Mouse (Mus musculus): ENCODE measurements at regions not wholly inside any gene's neighbourhood (a gene's known extent, or its start where the extent isn't known, plus 50 kb on each side); places are given as distances from the start of the nearest gene placed in this dataset.
"Not testable (repeated sequence)": the region's sequence is repeated elsewhere in the genome, so short reads cannot be mapped to it uniquely, and the experiment has no call there.

DNA sequence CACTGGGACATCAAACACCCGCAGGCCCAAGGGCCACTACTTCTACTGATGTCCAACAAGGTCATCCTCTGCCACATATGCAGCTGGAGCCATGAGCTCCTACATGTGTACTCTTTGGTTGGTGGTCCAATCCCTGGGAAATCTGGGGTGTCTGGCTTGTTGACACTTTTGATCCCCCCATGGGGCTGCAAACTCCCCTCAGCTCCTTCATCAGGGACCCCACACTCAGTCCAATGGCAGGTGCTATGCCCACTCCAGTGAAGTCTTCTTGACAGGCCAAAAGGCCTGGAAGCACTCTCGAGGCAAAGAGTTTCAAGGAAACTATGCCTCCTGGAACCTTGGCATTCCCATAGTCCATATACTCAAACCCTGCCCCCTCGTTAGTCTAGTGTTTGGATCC, 570.8 kb upstream of the Smc2 start:
- DNase-seq: no peak

DNA sequence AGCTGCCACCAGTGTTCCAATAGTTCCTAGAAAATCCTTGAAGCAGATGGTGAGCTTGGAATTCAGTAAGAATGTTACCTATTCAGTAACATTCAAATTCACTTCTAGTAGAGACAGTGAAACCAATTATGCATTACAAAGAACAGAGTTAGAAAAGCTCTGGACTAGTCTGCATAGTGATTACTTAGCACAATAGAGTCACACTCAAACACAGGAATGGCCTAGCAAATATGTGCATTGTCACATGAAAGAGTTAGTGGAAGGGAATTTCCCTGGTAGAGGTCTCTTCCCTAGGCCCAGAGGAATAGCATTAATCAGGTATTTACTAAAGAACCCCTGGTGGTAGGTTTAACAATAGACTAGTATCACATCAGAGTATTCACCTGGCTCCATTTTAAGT, 570.3 kb upstream of the Smc2 start:
- not testable (repeated sequence) for DNase-seq

DNA sequence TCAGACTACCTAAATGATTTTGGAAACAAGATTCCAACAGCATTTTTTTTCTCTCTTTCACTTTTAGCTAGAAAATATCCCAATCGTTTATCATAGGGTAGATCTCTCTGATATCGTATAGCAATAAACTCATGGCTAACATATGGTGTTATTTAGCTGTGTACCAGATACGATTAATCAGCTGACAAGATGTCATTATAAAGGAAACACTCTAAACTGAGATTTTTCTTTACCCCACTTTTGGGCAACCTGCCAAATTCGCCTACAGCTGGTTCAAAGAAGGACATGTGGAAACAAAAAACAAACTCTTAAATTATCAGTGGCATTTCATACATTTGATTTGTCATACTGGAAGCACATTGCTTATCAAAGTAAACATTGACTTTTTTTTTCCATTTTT, 553.6 kb upstream of the Smc2 start:
- DNase-seq: no peak

DNA sequence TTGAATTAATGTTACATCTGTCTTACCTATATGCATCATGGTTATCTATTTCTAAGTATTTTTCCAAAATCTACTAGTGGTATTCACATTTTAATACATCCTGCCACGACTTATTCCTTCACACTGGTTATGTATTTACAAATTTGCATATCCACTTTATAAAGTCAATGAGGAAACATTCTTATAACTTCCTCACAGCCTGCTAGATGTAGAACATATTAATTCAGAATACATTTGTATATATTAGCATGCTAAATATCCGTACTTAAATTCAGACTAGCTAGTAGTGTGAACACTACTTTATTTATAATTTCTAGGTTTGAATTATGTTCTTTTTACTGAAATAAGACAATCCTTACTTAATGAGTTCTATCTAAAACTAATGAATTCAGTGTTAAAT, 549.8 kb upstream of the Smc2 start:
- DNase-seq: no peak

DNA sequence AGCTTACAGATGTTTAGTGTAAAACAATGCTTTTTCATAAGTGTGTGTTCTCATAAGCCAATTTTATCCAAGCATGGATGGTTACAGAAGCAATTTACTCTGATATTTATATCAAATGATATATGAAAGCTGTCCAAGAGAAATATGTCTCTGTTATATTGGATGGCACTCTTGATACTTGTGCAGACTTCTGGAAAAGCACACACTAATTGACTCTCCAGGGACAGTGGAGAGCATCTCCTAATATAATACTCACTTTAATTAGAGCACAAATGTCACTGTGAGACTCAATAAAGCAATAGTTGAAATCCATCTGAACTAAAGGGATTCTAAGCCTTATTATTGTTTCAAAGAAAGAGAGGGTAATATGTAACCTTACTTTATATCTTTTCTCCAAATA, 510.8 kb upstream of the Smc2 start:
- DNase-seq: no peak

DNA sequence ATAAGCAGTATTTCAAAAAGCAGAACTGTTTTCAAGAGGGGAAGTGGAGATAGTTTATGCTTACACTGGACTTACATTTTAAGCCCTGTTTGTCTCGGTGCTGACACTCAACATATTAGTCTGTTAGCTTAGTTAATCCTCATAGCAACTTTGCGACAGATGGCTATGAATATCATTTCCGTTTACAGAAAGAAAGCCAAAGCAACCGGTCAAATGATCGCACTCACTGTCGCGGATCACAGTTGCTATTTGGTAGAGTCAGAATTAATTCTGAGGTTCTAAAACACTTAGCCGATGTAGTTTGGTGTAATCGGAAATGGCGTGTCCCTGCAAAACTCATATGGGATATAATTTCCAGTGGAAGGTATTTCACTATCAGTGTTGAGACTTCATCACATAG, 469.3 kb upstream of the Smc2 start:
- no peak for DNase-seq

DNA sequence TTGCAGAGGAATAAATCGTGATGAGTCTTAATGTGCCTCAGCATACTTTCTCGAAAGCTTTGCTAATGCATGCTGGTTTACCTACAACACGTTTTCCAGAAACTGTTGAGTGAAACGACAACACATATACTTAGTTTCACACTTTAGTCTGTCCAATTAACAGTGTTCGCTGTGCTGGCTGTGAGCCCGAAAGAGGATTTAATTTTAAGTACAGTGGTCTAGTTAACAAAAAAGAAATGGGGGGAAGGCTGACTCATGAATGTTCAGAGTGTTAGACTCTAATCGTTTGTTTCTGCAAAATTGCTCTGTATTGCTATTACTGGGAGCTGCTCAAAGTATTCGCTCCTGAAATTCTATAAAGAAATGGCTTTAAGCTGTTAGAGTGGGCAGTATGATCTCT, 460.1 kb upstream of the Smc2 start:
- DNase-seq: peak; percentile 9

DNA sequence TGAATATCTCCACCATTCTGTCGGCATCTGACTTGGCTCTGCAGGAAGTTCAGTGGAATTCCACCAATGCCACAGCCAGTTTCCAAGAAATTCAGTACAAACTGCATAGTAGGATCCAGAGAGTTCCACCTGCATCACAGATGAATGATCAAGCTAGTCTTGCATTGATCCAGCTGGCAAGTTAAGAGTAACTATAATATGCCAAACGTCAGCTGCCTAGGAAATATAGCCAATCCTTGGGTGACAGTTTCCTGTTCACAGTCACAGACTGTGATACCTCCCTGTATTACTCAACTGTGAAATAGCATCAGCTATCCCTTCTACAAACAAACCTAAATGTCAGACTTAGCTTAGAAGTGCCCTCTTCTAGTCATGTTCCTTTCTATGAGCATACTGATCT, 446.6 kb upstream of the Smc2 start:
- no peak for DNase-seq

DNA sequence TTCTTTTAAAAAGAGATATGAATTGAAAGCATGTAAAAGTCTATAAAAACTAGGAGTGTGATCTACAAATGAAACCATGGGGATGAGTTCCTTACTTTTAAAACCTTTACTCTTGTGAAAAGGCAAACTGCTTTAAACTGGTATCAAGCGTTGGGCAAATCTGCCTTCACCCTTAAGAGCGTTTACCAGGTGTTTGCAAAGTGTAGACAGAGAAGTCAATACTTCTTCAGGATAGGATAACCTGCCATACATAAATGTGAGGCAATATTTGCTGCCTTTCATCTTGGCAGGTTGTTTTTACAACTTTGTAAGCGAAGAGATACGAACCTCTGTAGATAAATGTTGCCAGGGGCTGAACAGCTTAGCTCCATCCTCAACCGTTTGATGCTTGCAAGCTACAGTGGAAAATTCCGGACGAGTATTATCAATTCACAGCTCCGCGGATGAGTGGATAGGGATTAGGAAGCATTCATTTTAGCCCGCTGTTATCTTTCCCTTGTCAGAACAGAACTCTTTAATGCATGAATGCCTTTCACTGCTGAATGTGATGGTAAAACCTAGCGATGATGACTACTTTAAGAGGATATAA, 402.2 kb upstream of the Smc2 start:
- no peak for DNase-seq

DNA sequence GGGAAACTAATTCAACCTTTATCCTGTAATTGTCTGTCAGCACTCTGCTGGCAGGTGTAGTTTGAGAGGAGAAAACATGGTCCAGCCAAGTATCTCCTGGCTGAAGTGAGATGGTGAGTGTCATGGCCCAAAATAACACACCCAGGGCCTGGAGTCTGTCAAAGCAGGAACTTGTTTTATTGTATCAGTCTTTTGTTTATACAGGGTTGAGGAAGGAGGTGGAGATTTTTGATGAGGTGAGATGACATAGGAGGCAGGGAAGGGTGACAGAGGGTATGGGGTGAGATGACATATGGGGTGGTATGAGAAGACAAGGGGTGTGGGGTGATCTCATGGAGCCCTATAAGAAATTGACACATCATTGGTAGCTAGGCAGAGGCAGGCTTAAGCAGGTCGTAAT, 395.6 kb upstream of the Smc2 start:
- no peak for DNase-seq

DNA sequence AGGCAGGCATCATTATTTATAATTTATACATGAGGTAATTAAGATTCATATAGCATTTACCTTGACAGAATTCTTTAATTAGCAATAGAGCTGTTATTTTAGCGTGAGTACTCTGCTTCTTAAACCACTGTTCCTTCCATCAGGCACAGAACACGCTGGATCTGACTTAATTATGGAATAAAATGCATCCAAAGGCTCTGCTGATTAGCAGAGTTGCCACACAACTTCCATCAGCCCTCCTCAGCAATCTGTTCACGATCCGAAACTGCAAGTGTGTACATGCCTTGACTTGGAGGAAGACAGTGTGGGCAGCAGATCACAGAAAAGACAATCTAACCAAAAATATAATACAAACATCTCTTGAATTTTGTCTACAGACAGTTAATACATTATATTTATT, 388.1 kb upstream of the Smc2 start:
- no peak for DNase-seq

DNA sequence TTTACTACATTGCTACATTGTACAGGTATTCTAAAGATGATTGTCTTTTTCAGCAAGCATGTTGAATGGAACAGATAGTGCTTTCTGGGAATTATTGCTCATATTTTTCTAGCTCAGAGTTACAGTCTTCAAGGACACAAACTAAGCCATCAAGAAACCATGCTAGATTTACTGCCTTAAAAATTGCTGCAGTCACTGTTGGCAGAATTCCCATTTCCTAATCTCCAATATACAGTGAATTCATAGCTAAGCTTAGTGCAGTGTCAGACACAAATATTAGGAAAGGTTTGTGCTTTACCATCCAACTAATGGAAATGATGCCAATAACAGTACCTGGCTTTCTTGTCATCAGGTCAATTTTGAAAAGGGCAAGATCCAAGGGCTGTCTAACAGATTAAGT, 383.0 kb upstream of the Smc2 start:
- DNase-seq: no peak

DNA sequence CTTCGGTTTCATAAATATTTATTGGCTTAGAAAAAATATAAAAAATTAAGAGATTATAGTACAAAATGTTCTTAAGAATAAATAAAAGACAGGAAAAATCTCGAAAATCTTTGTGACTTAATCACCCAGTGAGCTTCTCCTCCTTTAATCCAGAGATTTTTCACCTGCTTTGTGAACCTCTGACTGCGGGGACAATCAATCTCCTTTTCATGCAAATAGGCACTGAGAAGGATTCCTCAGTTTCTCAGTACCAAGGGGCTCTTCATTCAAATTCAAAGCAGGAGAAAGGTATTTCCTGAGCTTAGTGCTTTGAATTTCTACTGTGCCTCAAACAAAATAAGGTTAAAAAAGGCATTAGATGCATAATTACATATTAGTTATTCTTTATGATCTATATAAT, 379.0 kb upstream of the Smc2 start:
- no peak for DNase-seq

DNA sequence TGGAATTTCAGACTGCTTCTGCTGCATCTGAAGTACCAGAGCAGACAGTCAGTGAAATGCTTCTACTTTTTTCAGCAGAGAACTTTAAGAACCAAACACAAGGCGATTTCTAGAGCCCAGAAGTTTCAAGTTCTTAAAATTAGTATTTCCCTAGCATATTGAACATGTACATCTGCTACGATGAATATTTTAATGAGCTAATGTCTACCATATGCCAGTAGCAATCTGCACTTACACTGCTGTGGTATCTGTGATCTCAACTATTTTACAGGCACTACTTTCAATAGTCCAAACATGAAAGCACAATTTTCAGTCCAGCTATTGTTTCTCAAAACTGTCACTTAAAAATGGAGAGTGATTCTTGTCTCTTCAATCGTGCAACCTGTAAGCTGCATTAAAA, 339.9 kb upstream of the Smc2 start:
- DNase-seq: no peak

DNA sequence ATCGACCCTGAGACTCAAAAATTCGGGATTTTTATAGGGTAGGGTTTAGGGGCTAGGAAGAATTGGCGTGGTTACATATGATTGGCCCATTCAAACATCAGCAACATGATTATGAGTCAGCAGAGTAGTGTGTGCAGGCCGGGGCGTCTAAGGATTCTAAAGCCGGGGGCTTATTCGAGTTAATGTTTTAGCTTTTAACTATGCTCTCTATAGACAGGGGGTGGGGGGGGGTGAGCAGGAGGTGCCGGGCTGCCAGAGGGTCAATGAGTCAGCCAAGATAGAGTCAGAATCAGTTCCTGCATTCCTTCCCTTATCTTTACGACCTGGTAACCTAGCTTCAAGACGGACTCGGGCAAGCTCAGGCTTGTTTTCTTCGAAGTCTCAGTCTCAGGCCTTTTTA, 333.2 kb upstream of the Smc2 start:
- DNase-seq: no peak

DNA sequence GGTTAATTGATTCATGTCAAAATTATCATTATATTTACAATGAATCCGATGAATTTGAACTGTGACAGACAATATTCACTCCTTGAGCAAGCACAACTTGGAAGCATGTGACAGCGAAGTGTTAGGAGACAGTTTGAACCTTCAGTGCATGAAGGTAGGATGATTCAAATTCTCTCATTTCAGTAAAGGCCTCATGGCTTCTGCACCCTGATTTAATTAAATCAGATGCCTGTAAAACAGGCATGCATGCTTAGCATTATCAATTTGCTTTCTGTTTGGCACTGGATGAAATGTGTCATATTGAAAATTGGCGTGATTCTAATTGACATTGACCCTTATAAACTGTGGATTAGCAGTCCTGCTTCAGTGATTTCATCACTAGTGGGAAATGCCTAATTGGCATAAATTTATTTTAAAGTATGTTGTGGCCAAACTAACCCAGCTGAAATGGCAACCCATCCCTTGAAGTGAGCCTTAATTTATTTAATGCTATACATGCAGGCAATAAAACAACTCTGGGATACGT, 321.2 kb upstream of the Smc2 start:
- DNase-seq: no peak

DNA sequence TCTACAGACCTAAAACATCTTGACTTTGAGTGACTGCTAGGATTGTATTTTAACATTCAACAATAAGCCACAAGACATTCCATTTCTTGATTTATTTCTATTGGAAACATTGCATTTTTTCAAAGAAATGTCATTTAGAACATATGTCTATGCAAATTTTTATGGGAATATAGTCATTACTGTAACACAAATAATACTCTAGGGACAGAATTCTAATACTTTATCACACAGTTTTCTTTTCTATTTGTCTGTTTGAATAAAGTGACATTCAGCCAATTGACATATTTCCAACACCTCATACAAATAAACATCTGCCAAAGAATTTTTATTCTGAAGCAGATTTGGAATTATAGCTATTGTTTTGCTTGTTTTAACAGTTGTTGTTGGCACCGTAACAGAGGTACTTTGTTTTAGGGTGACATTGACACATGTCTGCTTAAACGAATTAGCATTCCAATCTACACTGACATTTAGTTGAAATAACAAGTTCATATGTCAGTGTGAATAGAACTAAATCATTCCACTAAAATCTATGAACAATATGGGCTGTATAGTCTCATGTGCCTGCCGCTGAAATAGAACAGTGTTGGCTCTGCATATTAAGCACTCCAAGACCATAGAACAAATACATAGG, 320.5 kb upstream of the Smc2 start:
- DNase-seq: no peak

DNA sequence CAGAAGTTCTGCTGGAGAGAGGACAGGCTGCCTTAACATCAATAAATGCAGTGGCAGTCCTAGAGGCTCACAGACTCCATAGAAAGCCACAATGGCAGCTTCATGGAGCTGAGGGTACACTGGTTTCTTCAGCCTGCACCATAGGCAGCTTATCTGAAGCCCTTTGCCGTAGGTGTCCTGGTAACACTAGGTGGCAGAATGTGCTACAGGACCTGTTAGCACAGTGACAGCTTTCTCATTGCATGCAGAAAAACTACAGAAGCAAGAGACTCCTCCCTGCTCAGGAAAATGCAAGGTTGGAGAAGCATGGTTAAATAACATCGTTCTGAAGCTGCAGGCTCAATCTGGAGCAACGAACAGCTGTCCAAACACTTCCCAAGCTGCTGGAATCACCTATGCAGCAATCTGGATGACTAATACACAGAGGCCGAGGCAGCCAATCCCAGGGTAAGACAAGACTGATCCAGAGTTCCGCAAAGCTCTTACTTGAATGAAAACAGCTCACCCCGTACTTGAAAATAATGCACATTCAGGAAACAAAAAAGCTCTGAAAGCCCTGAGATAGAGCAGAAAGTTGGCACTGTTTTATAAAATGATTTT, 286.4 kb upstream of the Smc2 start:
- peak; percentile 11 for DNase-seq

DNA sequence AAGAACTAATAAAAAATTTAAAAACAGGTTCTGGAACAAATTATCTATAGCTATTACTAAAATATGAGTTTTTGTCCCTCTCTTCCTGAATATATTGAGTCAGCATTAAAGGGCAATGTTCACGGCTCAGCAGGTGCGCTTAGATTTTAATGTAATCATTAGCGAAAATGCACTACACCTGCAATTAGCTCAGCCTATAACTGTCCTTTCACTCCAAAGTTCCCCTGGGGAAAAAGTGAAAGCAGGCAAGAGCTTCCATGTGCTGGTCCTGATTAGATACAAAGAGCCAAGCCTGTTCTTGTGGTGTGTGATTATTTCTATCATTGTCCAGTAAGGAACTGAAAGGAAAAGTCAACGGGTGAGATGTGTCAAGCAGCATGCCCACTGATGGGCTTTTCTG, 262.8 kb upstream of the Smc2 start:
- DNase-seq: no peak

DNA sequence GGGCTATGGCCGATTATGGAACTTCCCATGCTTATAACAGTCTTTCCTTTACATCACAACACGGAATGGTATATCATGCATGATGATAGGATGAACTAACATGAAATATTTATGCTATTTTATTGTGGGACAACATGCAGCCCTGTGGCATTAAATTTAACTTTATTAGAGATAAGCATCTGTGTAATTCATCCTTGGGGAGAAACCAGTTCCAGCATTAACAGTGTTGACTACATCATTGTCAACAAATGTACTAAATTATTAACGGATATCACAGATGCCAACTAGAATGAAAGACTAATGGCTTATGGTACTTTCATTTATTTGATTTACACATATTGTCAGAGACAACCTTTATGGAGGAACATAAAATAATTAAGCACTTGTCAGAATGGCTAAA, 241.3 kb upstream of the Smc2 start:
- no peak for DNase-seq

DNA sequence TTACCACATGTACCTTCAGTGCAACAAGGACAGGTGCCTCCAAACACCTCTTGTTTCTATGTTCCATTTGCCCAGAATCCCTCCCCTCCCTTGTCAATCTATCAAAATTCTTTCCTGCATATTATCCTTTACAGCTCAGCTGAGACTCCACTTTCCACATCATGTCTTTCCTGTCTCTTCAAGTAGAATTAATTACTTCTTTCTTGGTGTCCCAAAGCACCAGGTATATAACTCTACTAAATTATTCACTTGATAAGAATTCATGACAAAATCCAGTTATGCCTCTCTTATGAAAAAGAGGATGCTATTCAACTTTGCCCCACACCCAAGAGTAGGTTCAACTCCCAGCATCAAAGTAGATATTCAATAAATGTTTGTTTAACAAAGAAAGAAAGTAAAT, 228.4 kb upstream of the Smc2 start:
- DNase-seq: no peak

DNA sequence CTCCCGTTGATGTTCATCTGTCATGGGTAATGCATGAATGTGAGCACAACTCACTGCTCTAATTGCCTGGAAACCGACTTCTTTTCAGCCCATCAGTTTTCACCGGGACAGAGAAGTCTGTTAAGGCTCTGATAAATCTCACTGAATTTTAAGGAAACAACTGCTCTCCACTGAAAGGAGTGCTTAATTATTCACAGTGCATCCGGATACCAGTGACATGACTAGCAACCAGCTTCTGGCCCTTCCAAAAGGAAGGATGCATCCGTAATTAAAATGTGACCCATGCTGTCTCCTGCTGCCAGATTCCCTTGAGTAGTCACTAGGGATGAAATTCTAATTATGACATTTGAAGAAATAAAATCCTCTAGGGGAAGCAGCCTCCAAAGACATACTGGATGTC, 228.0 kb upstream of the Smc2 start:
- no peak for DNase-seq

DNA sequence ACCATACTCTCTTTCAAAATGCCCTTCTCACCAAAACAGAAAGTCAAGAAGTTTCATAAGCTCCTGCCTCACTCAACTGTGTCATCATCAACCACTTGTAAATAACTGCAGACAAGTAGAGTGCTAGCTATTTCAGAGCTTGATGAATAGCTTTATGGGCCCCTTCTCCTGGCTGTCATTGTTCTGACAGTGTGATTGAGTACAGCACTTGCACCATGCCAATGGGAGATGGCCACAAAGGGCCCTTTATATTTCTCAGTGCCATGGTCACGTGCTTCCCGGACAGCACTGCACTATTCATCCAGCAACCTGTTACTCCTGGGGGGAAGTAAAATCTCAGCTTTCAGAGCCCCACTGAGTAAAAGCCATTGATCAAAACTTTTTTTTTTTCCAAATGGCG, 225.7 kb upstream of the Smc2 start:
- no peak for DNase-seq

Data from right cerebral cortex, postnatal 25 days (tissue).